Mouse (Mus musculus) midbrain, embryonic 11.5 days (tissue): ENCODE measurements at regions not wholly inside any gene's neighbourhood (a gene's known extent, or its start where the extent isn't known, plus 50 kb on each side); places are given as distances from the start of the nearest gene placed in this dataset.
"Not testable (repeated sequence)": the region's sequence is repeated elsewhere in the genome, so short reads cannot be mapped to it uniquely, and the experiment has no call there.

Experiments
- ATAC-seq: fragments of 200-750 bp; cut with Nextera tagmentation; 2 replicates; pipeline ENCODE4 v1.8.0; 2017; ENCODE audit warnings: moderate TSS enrichment, moderate library complexity; ENCODE audit not compliant: low FRiP score
- DNase-seq: peaks from one replicate; pipeline ENCODE4 v3.0.0; 2015; ENCODE audit warnings: low spot score; ENCODE audit errors: missing footprints
- H3K27ac ChIP-seq: fragments of 300-500 bp; sonication (generic); 2 replicates; pipeline ENCODE4 v1.5.1; 2014; ENCODE audit warnings: low read depth, low read length
- H3K27me3 ChIP-seq: fragments of 300-500 bp; sonication (generic); 2 replicates; pipeline ENCODE4 v1.6.1; 2014; ENCODE audit warnings: mild to moderate bottlenecking, low read length, moderate library complexity, mixed read lengths; ENCODE audit not compliant: control insufficient read depth, insufficient read depth
- H3K36me3 ChIP-seq: fragments of 300-500 bp; sonication (generic); 2 replicates; pipeline ENCODE4 v1.6.1; 2014; ENCODE audit warnings: mild to moderate bottlenecking, low read length, moderate library complexity, mixed read lengths; ENCODE audit not compliant: control insufficient read depth, insufficient read depth
- H3K4me1 ChIP-seq: fragments of 300-500 bp; sonication (generic); 2 replicates; pipeline ENCODE4 v1.6.1; 2014; ENCODE audit warnings: low read length; ENCODE audit not compliant: control insufficient read depth, insufficient read depth
- H3K4me2 ChIP-seq: fragments of 300-500 bp; sonication (generic); 2 replicates; pipeline ENCODE4 v1.6.1; 2014; ENCODE audit warnings: mild to moderate bottlenecking, moderate library complexity
- H3K4me3 ChIP-seq: fragments of 300-500 bp; sonication (generic); 2 replicates; pipeline ENCODE4 v1.5.1; 2014; ENCODE audit warnings: low read depth, low read length
- H3K9ac ChIP-seq: fragments of 300-500 bp; sonication (generic); 2 replicates; pipeline ENCODE4 v1.6.1; 2014; ENCODE audit warnings: low read length
- H3K9me3 ChIP-seq: fragments of 300-500 bp; sonication (generic); 2 replicates; pipeline ENCODE4 v1.6.1; 2016; ENCODE audit warnings: low read length; ENCODE audit not compliant: control insufficient read depth
- WGBS: fragments of 180-500 bp; shearing (Covaris S2); extraction: QIAGEN DNeasy Blood & Tissue Kit; methylation state at CpG from one replicate; pipeline ENCODE4 v1.1.7; 2014; 5-methylcytosine and 5-hydroxymethylcytosine counted together

DNA sequence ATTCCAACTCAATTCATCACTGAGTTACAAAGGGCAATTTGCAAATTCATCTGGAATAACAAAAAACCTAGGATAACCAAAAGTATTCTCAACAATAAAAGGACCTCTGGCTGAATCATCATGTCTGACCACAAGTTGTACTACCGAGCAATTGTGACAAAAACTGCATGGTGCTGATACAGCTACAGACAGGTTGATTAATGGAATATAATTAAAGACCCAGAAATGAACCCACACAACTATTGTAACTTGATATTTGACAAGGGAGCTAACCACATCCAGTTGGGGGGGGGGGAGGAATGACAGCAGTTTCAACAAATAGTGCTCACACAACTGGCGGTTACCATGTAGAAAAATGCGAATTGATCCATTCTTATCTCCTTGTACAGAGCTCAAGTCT lies 864.7 kb upstream of the Gm8797 start:
- Histone ChIP-seq H3K9me3 (no peaks in the 10 kb centered on the region), H3K4me2 (no peak overlapping the region), H3K4me1 (no peaks in the 10 kb centered on the region), H3K27ac (no peak overlapping the region), H3K4me3 (no peak overlapping the region), H3K27me3 (no peaks in the 10 kb centered on the region), H3K36me3 (no peaks in the 10 kb centered on the region), H3K9ac (no peak overlapping the region)
- 96% methylated on average over 3 of the region's 3 CpGs for WGBS
- DNase-seq (no peak), ATAC-seq (no peak)

DNA sequence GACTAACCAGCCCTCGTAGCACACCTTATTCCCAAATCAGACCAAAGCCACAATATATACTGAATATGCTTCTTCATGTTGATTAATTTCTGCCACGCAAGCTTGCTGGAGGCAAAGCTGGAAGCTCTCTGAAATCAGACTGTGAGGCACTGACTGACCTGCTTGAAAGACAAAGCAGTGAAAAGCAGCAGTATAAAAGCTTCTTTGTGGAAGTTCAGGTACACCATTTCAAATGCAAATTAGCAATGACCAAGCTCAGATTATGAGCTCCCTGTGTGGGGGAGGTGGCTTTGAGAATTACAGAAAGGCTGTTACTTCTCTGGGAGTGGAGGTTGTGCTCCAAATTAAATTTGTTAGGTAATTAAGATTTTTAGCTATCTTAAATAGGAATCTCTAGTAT lies 857.5 kb upstream of the Gm8797 start:
- H3K4me2 ChIP-seq: no peak overlapping the region
- H3K36me3 ChIP-seq: no peaks in the 10 kb centered on the region
- no peak overlapping the region for H3K9ac ChIP-seq
- no peak overlapping the region for H3K4me3 ChIP-seq
- DNase-seq (no peak), ATAC-seq (no peak)
- H3K27me3 ChIP-seq: no peaks in the 10 kb centered on the region
- no peak overlapping the region for H3K27ac ChIP-seq
- 85% methylated on average over 2 of the region's 2 CpGs for WGBS
- H3K4me1 ChIP-seq: no peaks in the 10 kb centered on the region
- peaks cover 4% of the 10 kb centered on the region; the same call in 1 of the 2 replicates for H3K9me3 ChIP-seq

DNA sequence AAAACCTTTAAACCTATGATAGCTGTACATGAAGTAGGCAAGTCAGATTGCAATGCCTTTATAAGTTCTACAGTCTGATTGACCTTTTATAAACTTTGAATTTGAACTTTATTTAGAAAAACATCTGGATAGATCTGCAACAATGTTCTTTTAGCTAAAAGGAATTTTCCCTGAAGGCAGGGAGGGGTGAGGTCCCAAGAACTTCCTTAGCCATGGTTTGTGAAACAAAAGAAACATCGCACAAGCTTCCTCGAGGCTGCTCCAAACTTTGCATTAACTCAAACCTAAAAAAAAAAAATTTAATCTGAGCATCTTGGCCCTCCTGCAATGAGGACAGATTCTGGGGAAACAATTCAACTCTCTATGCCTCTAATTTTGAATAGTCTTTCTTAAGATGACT lies 854.8 kb upstream of the Gm8797 start:
- Histone ChIP-seq H3K27ac (no peak overlapping the region), H3K36me3 (no peaks in the 10 kb centered on the region), H3K4me3 (no peak overlapping the region), H3K9me3 (peaks cover 4% of the 10 kb centered on the region; the same call in 1 of the 2 replicates), H3K9ac (no peak overlapping the region), H3K4me1 (no peaks in the 10 kb centered on the region), H3K27me3 (no peaks in the 10 kb centered on the region), H3K4me2 (no peak overlapping the region)
- WGBS: 76% methylated on average over 2 of the region's 2 CpGs
- ATAC-seq (no peak), DNase-seq (no peak)

DNA sequence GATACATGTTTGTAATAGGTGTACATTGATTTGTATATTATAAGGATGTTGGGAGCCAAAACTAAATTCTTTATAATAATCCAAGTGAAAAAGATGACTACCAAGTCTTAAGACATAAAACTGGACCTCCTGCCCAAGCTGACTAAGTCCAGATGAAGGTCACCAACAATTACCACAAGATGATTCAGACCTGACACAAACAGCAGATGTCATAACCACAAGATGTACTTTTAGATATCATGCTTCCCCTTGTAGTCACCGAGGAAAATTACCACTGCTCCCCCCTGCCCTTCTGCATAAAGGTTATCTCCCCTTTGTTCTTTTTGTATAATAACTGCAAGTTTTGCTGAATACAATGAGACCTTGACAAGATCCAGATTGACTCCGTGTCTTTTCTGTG lies 843.0 kb upstream of the Gm8797 start:
- H3K9ac ChIP-seq, DNase-seq, ATAC-seq, H3K4me1 ChIP-seq, H3K4me3 ChIP-seq, H3K27ac ChIP-seq, H3K4me2 ChIP-seq, H3K9me3 ChIP-seq, H3K36me3 ChIP-seq, H3K27me3 ChIP-seq: not testable (repeated sequence)
- 88% methylated on average over 2 of the region's 2 CpGs for WGBS

DNA sequence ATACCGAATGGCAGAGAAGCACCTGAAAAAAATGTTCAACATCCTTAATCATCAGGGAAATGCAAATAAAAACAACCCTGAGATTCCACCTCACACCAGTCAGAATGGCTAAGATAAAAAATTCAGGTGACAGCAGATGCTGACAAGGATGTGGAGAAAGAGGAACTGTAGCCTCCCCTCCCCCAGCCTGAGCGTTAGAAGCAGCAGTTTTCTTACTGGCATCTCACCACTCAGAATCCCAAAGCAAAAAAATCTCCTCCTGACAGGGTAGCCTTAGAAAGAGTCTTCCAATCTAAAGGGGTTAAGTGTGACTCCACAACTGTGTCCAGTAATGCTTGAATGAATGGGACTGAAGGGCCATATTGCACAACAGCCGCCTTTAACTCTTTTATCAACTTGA lies 819.9 kb upstream of the Gm8797 start:
- not testable (repeated sequence) for H3K4me1 ChIP-seq, H3K9ac ChIP-seq, H3K27ac ChIP-seq, ATAC-seq, H3K27me3 ChIP-seq, H3K4me3 ChIP-seq, H3K9me3 ChIP-seq, DNase-seq, H3K36me3 ChIP-seq, H3K4me2 ChIP-seq
- 92% methylated on average over 3 of the region's 3 CpGs for WGBS

DNA sequence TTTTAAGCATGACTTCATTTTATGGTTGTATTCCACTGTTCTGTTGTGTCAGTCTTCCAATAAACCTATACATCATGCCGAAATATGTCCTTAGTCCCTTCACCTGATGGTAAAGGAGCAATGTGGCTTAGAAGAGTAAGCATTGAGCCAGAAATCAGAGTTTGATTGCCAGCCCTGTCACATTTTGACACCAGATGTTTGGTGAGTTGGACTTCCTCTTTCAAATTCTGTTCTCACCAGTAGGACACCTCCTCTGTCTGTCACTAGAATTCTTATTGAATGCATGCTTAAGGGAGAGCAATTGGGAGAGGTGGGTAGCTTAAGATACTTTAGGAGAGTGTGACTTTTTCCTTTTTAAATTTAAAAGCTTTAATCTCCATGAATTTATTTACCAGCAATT lies 779.1 kb upstream of the Gm8797 start:
- no peak for DNase-seq
- no peak overlapping the region for H3K4me2 ChIP-seq
- no peaks in the 10 kb centered on the region for H3K36me3 ChIP-seq
- no peak for ATAC-seq
- H3K4me1 ChIP-seq: peaks cover 2% of the 10 kb centered on the region; the same call in 1 of the 2 replicates
- H3K27me3 ChIP-seq: no peaks in the 10 kb centered on the region
- H3K4me3 ChIP-seq: no peak overlapping the region
- H3K9me3 ChIP-seq: no peaks in the 10 kb centered on the region
- no peak overlapping the region for H3K9ac ChIP-seq
- H3K27ac ChIP-seq: no peak overlapping the region
- WGBS: 76% methylated on average over 1 of the region's 1 CpGs

DNA sequence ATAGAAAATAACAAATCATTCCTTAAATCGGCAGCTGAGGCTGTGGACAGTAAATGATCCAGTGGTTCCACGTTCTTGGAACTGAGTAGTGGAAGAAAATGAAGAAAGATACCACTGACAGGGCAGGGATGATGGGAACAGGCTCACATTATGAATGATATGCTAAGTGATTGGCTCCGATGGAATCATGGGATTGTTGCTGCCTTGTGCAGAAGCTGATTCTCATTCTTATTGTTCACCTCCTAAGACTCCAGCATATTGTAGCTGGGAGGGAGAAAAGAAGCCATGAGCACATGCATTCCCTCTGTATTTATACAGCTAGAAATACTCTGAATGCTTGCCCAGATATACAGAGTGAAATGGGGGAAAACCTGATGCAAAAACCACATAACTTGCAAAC lies 777.3 kb upstream of the Gm8797 start:
- no peaks in the 10 kb centered on the region for H3K36me3 ChIP-seq
- no peak overlapping the region for H3K4me2 ChIP-seq
- H3K4me3 ChIP-seq: no peak overlapping the region
- H3K27ac ChIP-seq: no peak overlapping the region; the same call in 1 of the 2 replicates
- WGBS: 82% methylated on average over 3 of the region's 3 CpGs
- ATAC-seq: peak; percentile 67
- no peak for DNase-seq
- H3K27me3 ChIP-seq: no peaks in the 10 kb centered on the region
- no peaks in the 10 kb centered on the region for H3K9me3 ChIP-seq
- H3K4me1 ChIP-seq: peaks cover 2% of the 10 kb centered on the region; the same call in 1 of the 2 replicates
- H3K9ac ChIP-seq: no peak overlapping the region

DNA sequence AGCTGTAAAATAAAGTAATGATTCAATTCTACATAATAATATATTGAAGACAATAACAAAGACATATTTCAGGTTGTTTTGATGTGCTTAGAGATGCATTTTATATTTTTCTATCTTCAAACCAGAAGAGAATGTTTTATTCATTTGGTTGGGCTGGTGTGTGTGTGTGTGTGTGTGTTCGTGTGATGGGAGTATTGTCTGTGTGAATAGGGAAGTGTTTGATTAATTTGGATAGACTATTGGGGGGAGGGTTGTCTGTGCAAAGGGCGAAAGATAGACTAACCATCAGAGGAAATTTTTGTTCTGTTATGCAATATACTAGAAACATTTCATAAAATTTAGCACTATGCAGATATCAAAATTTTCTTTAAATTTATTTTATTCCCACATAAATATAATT lies 776.8 kb upstream of the Gm8797 start:
- H3K27ac ChIP-seq: no peak overlapping the region
- WGBS: 69% methylated on average over 2 of the region's 2 CpGs
- H3K36me3 ChIP-seq: no peaks in the 10 kb centered on the region
- H3K9ac ChIP-seq: no peak overlapping the region
- H3K4me1 ChIP-seq: peaks cover 2% of the 10 kb centered on the region; the same call in 1 of the 2 replicates
- no peaks in the 10 kb centered on the region for H3K27me3 ChIP-seq
- H3K4me3 ChIP-seq: no peak overlapping the region
- no peak overlapping the region for H3K4me2 ChIP-seq
- ATAC-seq (peak; percentile 65; the same call in 1 of the 2 replicates), DNase-seq (no peak)
- H3K9me3 ChIP-seq: no peaks in the 10 kb centered on the region

DNA sequence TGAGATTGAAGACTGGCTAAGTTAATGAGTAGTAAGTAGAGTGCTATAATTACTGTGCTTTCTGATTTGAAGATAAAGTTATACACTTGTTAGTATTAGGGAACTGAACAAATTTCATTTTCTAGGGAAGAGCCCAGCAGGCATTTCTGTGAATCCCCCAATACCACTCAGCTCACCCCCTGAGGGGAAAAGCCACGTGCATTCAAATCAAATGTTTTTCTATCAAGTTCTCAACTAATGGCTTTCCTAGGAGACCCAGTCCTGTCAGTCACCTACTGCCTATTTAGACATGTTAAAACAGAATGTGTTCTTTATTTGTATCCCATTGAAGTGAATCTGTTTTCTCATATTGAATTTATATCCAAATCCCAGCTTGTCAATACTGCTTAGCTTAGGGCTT lies 775.9 kb upstream of the Gm8797 start:
- no peak overlapping the region for H3K4me2 ChIP-seq
- no peak overlapping the region for H3K9ac ChIP-seq
- no peak for DNase-seq
- H3K36me3 ChIP-seq: no peaks in the 10 kb centered on the region
- peaks cover 2% of the 10 kb centered on the region; the same call in 1 of the 2 replicates for H3K4me1 ChIP-seq
- no peak overlapping the region for H3K4me3 ChIP-seq
- H3K9me3 ChIP-seq: no peaks in the 10 kb centered on the region
- no peak overlapping the region for H3K27ac ChIP-seq
- H3K27me3 ChIP-seq: no peaks in the 10 kb centered on the region
- 11% methylated on average over 1 of the region's 1 CpGs for WGBS
- 0 out of 2 replicates have a peak, but pooled peaks have one; percentile 20 for ATAC-seq

DNA sequence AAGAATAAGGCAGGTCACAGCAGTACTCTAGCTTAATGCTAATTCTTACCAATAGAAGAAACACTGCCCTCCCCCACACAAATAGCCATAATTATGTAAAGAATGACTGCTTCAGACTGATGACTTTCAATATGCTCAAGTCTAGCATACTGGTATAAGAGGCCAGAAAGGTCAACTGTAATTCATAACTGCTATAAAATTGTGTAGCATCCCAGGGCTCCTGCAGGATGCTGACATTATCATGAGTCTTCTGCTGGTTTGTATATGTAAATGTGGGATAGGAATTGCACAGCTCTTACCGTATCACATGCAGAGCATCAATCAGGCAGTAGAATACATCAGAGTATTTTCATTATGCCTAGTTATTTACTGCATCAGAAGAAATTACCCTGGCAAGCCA lies 774.3 kb upstream of the Gm8797 start:
- H3K36me3 ChIP-seq: no peaks in the 10 kb centered on the region
- peaks cover 2% of the 10 kb centered on the region; the same call in 1 of the 2 replicates for H3K4me1 ChIP-seq
- H3K27ac ChIP-seq: no peak overlapping the region
- H3K9me3 ChIP-seq: no peaks in the 10 kb centered on the region
- peak; percentile 31; the same call in 1 of the 2 replicates for ATAC-seq
- no peak overlapping the region for H3K4me3 ChIP-seq
- 77% methylated on average over 1 of the region's 1 CpGs for WGBS
- no peak overlapping the region for H3K9ac ChIP-seq
- DNase-seq: no peak
- H3K27me3 ChIP-seq: no peaks in the 10 kb centered on the region
- no peak overlapping the region for H3K4me2 ChIP-seq
